In the genomic region with DNA sequence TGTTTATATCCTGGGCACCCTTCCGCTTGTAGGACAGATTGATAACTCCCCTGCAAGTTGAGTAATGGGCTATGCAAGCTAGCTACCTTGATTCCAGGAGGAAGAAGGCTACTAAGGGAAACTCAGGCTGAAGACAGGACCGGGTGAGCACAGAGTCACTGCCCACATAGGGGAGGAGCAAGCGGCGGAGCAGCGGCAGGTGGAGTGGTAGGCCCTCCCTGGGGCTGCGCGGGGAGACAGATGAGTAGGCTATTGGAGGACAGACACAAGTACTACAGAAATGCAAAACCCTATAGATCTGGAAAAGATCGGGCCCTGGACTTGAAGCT, we compare ENCODE assay signal across 8 mouse cellular contexts. TPM values are rescaled to one million over a fixed set of nuclear protein-coding genes. Genes with fewer than 3 reads are reported as not detected.
DNase-seq lines count a peak whose midpoint lies in the region.

No protein-coding gene starts in this region.

- H3K4me3 ChIP-seq in heart, embryonic 10.5 days = peak overlapping the region; percentile 60
- H3K4me3 ChIP-seq in midbrain, embryonic 10.5 days = peak overlapping the region; percentile 57

- H3K36me3 ChIP-seq in heart, embryonic 10.5 days = no peaks in the 10 kb centered on the region
- H3K36me3 ChIP-seq in midbrain, embryonic 10.5 days = no peaks in the 10 kb centered on the region

- 0 out of 2 replicates have a peak, but pooled peaks cover 3% of the 10 kb centered on the region for H3K4me1 ChIP-seq in heart, embryonic 10.5 days
- H3K4me1 ChIP-seq in midbrain, embryonic 10.5 days = peaks cover 10% of the 10 kb centered on the region

- no peaks in the 10 kb centered on the region for H3K9me3 ChIP-seq in heart, embryonic 10.5 days
- H3K9me3 ChIP-seq in midbrain, embryonic 10.5 days (replicated peaks) = no peaks in the 10 kb centered on the region

- 7% methylated on average over 8 of the region's 8 CpGs for WGBS in heart, embryonic 10.5 days
- 5% methylated on average over 8 of the region's 8 CpGs for WGBS in large intestine, adult 2 months
- 8% methylated on average over 8 of the region's 8 CpGs for WGBS in midbrain, embryonic 10.5 days

- peak; percentile 78 for DNase-seq in heart, embryonic 10.5 days (ENCODE audit: low spot score)
- DNase-seq in heart, postnatal 25 days (ENCODE audit: low spot score) = no peak
- peak; percentile 40 to 44 for DNase-seq in adrenal gland, postnatal 36 days
- peak; percentile 5 for DNase-seq in heart, postnatal 4 days
- peak; percentile 48 for DNase-seq in large intestine, adult 2 months (ENCODE audit: low read depth, low spot score)
- peak; percentile 45 for DNase-seq in midbrain, embryonic 10.5 days (ENCODE audit: low spot score)
- DNase-seq in testis, postnatal 10 days (ENCODE audit: low spot score) = peak; percentile 47
- no peak for DNase-seq in gastrocnemius, postnatal 25 days

- H3K27me3 ChIP-seq in heart, embryonic 10.5 days (ENCODE audit: insufficient read depth, poor library complexity, severe bottlenecking) = no peaks in the 10 kb centered on the region
- H3K27me3 ChIP-seq in midbrain, embryonic 10.5 days (ENCODE audit: low read depth, poor library complexity, severe bottlenecking) = peaks cover 13% of the 10 kb centered on the region

- intact Hi-C loops in heart, postnatal 25 days (cut with DNase I) = no loop called here

- no peak overlapping the region; the same call in 1 of the 2 replicates for H3K27ac ChIP-seq in heart, embryonic 10.5 days
- peak overlapping the region; percentile 72 for H3K27ac ChIP-seq in midbrain, embryonic 10.5 days (replicated peaks)

RNA-seq across cellular contexts. Expression of a gene that starts 10.7 kb away (rescaled TPM):
- polyA plus RNA-seq in heart, embryonic 10.5 days (2016; fragmentation: Nextera tagmentation; extraction: Ambion mirVana) = 21.8 and 26.0 TPM in 2 replicates
- 10 to 100 TPM; 15.1 to 17.8 TPM for total RNA-seq in heart, postnatal 25 days (2021)
- total RNA-seq in adrenal gland, postnatal 36 days (2021) = 10 to 100 TPM; 40.2 to 41.2 TPM
- total RNA-seq in heart, postnatal 4 days (2021) = 10 to 100 TPM; 18.8 to 19.1 TPM
- 4.4 and 7.4 TPM in 2 replicates for polyA plus RNA-seq in large intestine, adult 2 months (2012; rRNA removed)
- polyA plus RNA-seq in midbrain, embryonic 10.5 days (2016; fragmentation: Nextera tagmentation; extraction: Ambion mirVana) = 25.2 and 30.1 TPM in 2 replicates
- 1 to 10 TPM; 7.0 to 8.5 TPM for total RNA-seq in gastrocnemius, postnatal 25 days (2021)

RNA-seq across cellular contexts. Expression of a gene that starts 24.8 kb away (rescaled TPM):
- polyA plus RNA-seq in heart, embryonic 10.5 days (2016; fragmentation: Nextera tagmentation; extraction: Ambion mirVana) = 0.09 and 0.10 TPM in 2 replicates
- under 1 TPM in 1 of 2 experiments, not detected in 1; 0.16 TPM for total RNA-seq in heart, postnatal 25 days (2021)
- not detected for total RNA-seq in adrenal gland, postnatal 36 days (2021)
- under 1 TPM in 1 of 2 experiments, not detected in 1; 0.45 TPM for total RNA-seq in heart, postnatal 4 days (2021)
- polyA plus RNA-seq in large intestine, adult 2 months (2012; rRNA removed) = not detected in 2 replicates
- 0.09 and 0.19 TPM in 2 replicates for polyA plus RNA-seq in midbrain, embryonic 10.5 days (2016; fragmentation: Nextera tagmentation; extraction: Ambion mirVana)
- not detected for total RNA-seq in gastrocnemius, postnatal 25 days (2021)

RNA-seq across cellular contexts. Expression of a gene that starts 32.4 kb away (rescaled TPM):
- polyA plus RNA-seq in heart, embryonic 10.5 days (2016; fragmentation: Nextera tagmentation; extraction: Ambion mirVana) = not detected in 2 replicates
- not detected for total RNA-seq in heart, postnatal 25 days (2021)
- not detected for total RNA-seq in adrenal gland, postnatal 36 days (2021)
- total RNA-seq in heart, postnatal 4 days (2021) = not detected
- polyA plus RNA-seq in large intestine, adult 2 months (2012; rRNA removed) = not detected in 2 replicates
- not detected in 2 replicates for polyA plus RNA-seq in midbrain, embryonic 10.5 days (2016; fragmentation: Nextera tagmentation; extraction: Ambion mirVana)
- not detected for total RNA-seq in gastrocnemius, postnatal 25 days (2021)

Comparison
In these comparisons a context has a peak if more than half of its experiments do, and no peak if none do; other contexts are left out.
1. DNase-seq: peak in heart, embryonic 10.5 days (single experiment), adrenal gland, postnatal 36 days (2 of 2), heart, postnatal 4 days (single experiment), large intestine, adult 2 months (single experiment), midbrain, embryonic 10.5 days (single experiment) and testis, postnatal 10 days (single experiment); none in heart, postnatal 25 days (single experiment) and gastrocnemius, postnatal 25 days (single experiment).